Mouse (Mus musculus) embryonic facial prominence, embryonic 11.5 days (tissue): ENCODE data around the gene Fam222b. TPM values are rescaled to one million over a fixed set of nuclear protein-coding genes. Genes with fewer than 3 reads are reported as not detected.
"Not testable (repeated sequence)": the region's sequence is repeated elsewhere in the genome, so short reads cannot be mapped to it uniquely, and the experiment has no call there.

ENCODE experiments used
- ATAC-seq: fragments of 200-750 bp; cut with Nextera tagmentation; replicated peaks from 2 replicates; pipeline ENCODE4 v1.8.0; 2017; ENCODE audit warnings: low read depth; ENCODE audit not compliant: insufficient number of reproducible peaks, low FRiP score, low TSS enrichment
- DNase-seq: peaks from one replicate; pipeline ENCODE4 v3.0.0-alpha.2; 2015; ENCODE audit warnings: low spot score
- H3K27ac ChIP-seq: fragments of 300-500 bp; sonication (generic); replicated peaks from 2 replicates; pipeline ENCODE4 v1.5.1; 2014; ENCODE audit warnings: mild to moderate bottlenecking, low read depth, low read length, control low read depth
- H3K27me3 ChIP-seq: fragments of 300-500 bp; sonication (generic); 2 replicates; pipeline ENCODE4 v1.6.1; 2014; ENCODE audit warnings: mild to moderate bottlenecking, low read length, moderate library complexity, mixed read lengths; ENCODE audit not compliant: control insufficient read depth, insufficient read depth
- H3K36me3 ChIP-seq: fragments of 300-500 bp; sonication (generic); replicated peaks from 2 replicates; pipeline ENCODE4 v1.6.1; 2014; ENCODE audit warnings: low read depth, mild to moderate bottlenecking, low read length, moderate library complexity, mixed read lengths; ENCODE audit not compliant: control insufficient read depth, insufficient read depth
- H3K4me1 ChIP-seq: fragments of 300-500 bp; sonication (generic); 2 replicates; pipeline ENCODE4 v1.6.1; 2014; ENCODE audit warnings: low read length, mixed read lengths; ENCODE audit not compliant: control insufficient read depth, insufficient read depth
- H3K4me2 ChIP-seq: fragments of 300-500 bp; sonication (generic); 2 replicates; pipeline ENCODE4 v1.6.1; 2014; ENCODE audit warnings: low read depth, mild to moderate bottlenecking, control low read depth, low read length, moderate library complexity
- H3K4me3 ChIP-seq: fragments of 300-500 bp; sonication (generic); 2 replicates; pipeline ENCODE4 v1.5.1; 2014; ENCODE audit warnings: low read depth, low read length, control low read depth
- H3K9ac ChIP-seq: fragments of 300-500 bp; sonication (generic); replicated peaks from 2 replicates; pipeline ENCODE4 v1.6.1; 2014; ENCODE audit warnings: mild to moderate bottlenecking, control low read depth, low read length
- H3K9me3 ChIP-seq: fragments of 300-500 bp; sonication (generic); replicated peaks from 2 replicates; pipeline ENCODE4 v1.6.1; 2016; ENCODE audit warnings: mild to moderate bottlenecking, low read length, inconsistent platforms, mixed read lengths; ENCODE audit not compliant: control insufficient read depth
- WGBS: fragments of 180-500 bp; shearing (Covaris S2); extraction: QIAGEN DNeasy Blood & Tissue Kit; methylation state at CpG from one replicate; pipeline ENCODE4 v1.1.7; 2014; 5-methylcytosine and 5-hydroxymethylcytosine counted together
- polyA plus RNA-seq: library from polyadenylated mRNA; unstranded; fragments of >200 nt; fragmentation: Nextera tagmentation; extraction: Ambion mirVana; gene quantifications from 2 replicates; pipeline ENCODE4 v1.2.1, GENCODE M21; 2014

Gene Fam222b
- polyA plus RNA-seq, 1 experiment from 2014 or later, result 19.0 TPM

- Histone ChIP-seq H3K9me3 (no peaks in the 10 kb centered on the region), H3K4me2 (peak overlapping the region; percentile 13; the same call in 1 of the 2 replicates), H3K27me3 (no peaks in the 10 kb centered on the region), H3K36me3 (peaks cover 16% of the 10 kb centered on the region), H3K27ac (peak overlapping the region; percentile 28; the same call in 1 of the 2 replicates), H3K4me1 (peaks cover 7% of the 10 kb centered on the region; the same call in 1 of the 2 replicates), H3K9ac (no peak overlapping the region; the same call in none of the 2 replicates), H3K4me3 (peak overlapping the region; percentile 6)
- no peak for DNase-seq
- no peak for ATAC-seq
- 77% methylated on average over 6 of the region's 6 CpGs for WGBS
Measured at GRCm38 (mm10) chr11:78180081-78180761, 85.8 kb downstream of the Fam222b start.

- ATAC-seq, result no peak
- H3K36me3 ChIP-seq, result peaks cover 16% of the 10 kb centered on the region
- peak overlapping the region; percentile 95 for H3K9ac ChIP-seq
- DNase-seq, result no peak
- H3K27ac ChIP-seq, result no peak overlapping the region
- H3K27me3 ChIP-seq, result no peaks in the 10 kb centered on the region
- H3K4me1 ChIP-seq, result peaks cover 7% of the 10 kb centered on the region; the same call in 1 of the 2 replicates
- H3K9me3 ChIP-seq, result no peaks in the 10 kb centered on the region
- H3K4me3 ChIP-seq, result peak overlapping the region; percentile 90
- WGBS, result 45% methylated on average over 2 of the region's 2 CpGs
- peak overlapping the region; percentile 61 for H3K4me2 ChIP-seq
Measured at GRCm38 (mm10) chr11:78181830-78182357, 87.4 kb downstream of the Fam222b start.

- no peak for ATAC-seq
- H3K4me1 ChIP-seq, result peaks cover 7% of the 10 kb centered on the region; the same call in 1 of the 2 replicates
- no peaks in the 10 kb centered on the region for H3K9me3 ChIP-seq
- peak overlapping the region; percentile 61 for H3K4me2 ChIP-seq
- H3K4me3 ChIP-seq, result peak overlapping the region; percentile 90
- peaks cover 16% of the 10 kb centered on the region for H3K36me3 ChIP-seq
- 12% methylated on average over 7 of the region's 7 CpGs for WGBS
- no peaks in the 10 kb centered on the region for H3K27me3 ChIP-seq
- H3K9ac ChIP-seq, result peak overlapping the region; percentile 95
- no peak overlapping the region for H3K27ac ChIP-seq
- DNase-seq, result no peak
Measured at GRCm38 (mm10) chr11:78182450-78182849, 88.0 kb downstream of the Fam222b start.

- peak; percentile 97 for DNase-seq
- WGBS, result under 1% methylated on average over 38 of the region's 38 CpGs
- H3K36me3 ChIP-seq, result peaks cover 16% of the 10 kb centered on the region
- peak; percentile 81 for ATAC-seq
- peak within 1 kb of the TSS; percentile 61 for H3K4me2 ChIP-seq
- no peaks in the 10 kb centered on the region for H3K27me3 ChIP-seq
- peak within 1 kb of the TSS; percentile 90 for H3K4me3 ChIP-seq
- no peaks in the 10 kb centered on the region for H3K9me3 ChIP-seq
- H3K9ac ChIP-seq, result peak within 1 kb of the TSS; percentile 95
- H3K27ac ChIP-seq, result peak within 1 kb of the TSS; percentile 74
- H3K4me1 ChIP-seq, result peaks cover 7% of the 10 kb centered on the region; the same call in 1 of the 2 replicates
Measured at GRCm38 (mm10) chr11:78182961-78183844, 88.7 kb downstream of the Fam222b start, which contains the start of gene Rpl23a. Gene Rpl23a (minus strand): TSS chr11:78183584.

GRCm38 (mm10) chr11:78183884-78184514 is 89.5 kb downstream of the Fam222b start:
- no peak overlapping the region for H3K27ac ChIP-seq
- H3K9ac ChIP-seq, result no peak overlapping the region
- H3K4me3 ChIP-seq, result peak overlapping the region; percentile 1; the same call in 1 of the 2 replicates
- peaks cover 16% of the 10 kb centered on the region for H3K36me3 ChIP-seq
- peaks cover 7% of the 10 kb centered on the region; the same call in 1 of the 2 replicates for H3K4me1 ChIP-seq
- H3K27me3 ChIP-seq, result no peaks in the 10 kb centered on the region
- peak overlapping the region; percentile 30 for H3K4me2 ChIP-seq
- DNase-seq, result no peak
- 49% methylated on average over 10 of the region's 10 CpGs for whole genome bisulfite sequencing
- ATAC-seq, result no peak
- H3K9me3 ChIP-seq, result no peaks in the 10 kb centered on the region

GRCm38 (mm10) chr11:78184702-78185101 is 90.2 kb downstream of the Fam222b start:
- WGBS, result 96% methylated on average over 6 of the region's 6 CpGs
- not testable (repeated sequence) for H3K4me3 ChIP-seq, H3K4me1 ChIP-seq, H3K27ac ChIP-seq, H3K27me3 ChIP-seq, ATAC-seq, H3K9me3 ChIP-seq, DNase-seq, H3K4me2 ChIP-seq, H3K9ac ChIP-seq
- H3K36me3 ChIP-seq, result peaks cover 12% of the 10 kb centered on the region

- DNase-seq, result peak; percentile 94
- H3K4me1 ChIP-seq, result no peaks in the 10 kb centered on the region; the same call in 1 of the 2 replicates
- peak within 1 kb of the TSS; percentile 79 for H3K4me3 ChIP-seq
- H3K9ac ChIP-seq, result peak within 1 kb of the TSS; percentile 93
- H3K9me3 ChIP-seq, result no peaks in the 10 kb centered on the region
- ATAC-seq, result peak; percentile 86
- peak within 1 kb of the TSS; percentile 99 for H3K27ac ChIP-seq
- peak within 1 kb of the TSS; percentile 76 for H3K4me2 ChIP-seq
- no peaks in the 10 kb centered on the region for H3K27me3 ChIP-seq
- under 1% methylated on average over 73 of the region's 80 CpGs for WGBS
- peaks cover 3% of the 10 kb centered on the region; the same call in 1 of the 2 replicates for H3K36me3 ChIP-seq
Measured at GRCm38 (mm10) chr11:78188331-78189233, 94.1 kb downstream of the Fam222b start, which contains the start of gene Rab34. Gene Rab34 (plus strand): TSS chr11:78188430.
